Mouse (Mus musculus): ENCODE measurements around the gene Hspb1. TPM values are rescaled to one million over a fixed set of nuclear protein-coding genes. Genes with fewer than 3 reads are reported as not detected.

The Hspb1 gene
- 99.9 and 113 TPM in 2 replicates for polyA plus RNA-seq (2015; fragmentation: Nextera tagmentation; extraction: Ambion mirVana)

- Histone ChIP-seq H3K27me3 (ENCODE audit: insufficient read depth, low read length) (no peaks in the 10 kb centered on the region), H3K27ac (peak within 1 kb of the TSS; percentile 36; the same call in 1 of the 2 replicates), H3K4me2 (ENCODE audit: low read length) (peak within 1 kb of the TSS; percentile 65), H3K9ac (ENCODE audit: low read depth, low read length) (peak within 1 kb of the TSS; percentile 27), H3K4me3 (replicated peaks; ENCODE audit: low read depth, low read length) (peak within 1 kb of the TSS; percentile 38), H3K4me1 (replicated peaks; ENCODE audit: insufficient read depth, low read length) (0 out of 2 replicates have a peak, but pooled peaks cover 3% of the 10 kb centered on the region), H3K36me3 (ENCODE audit: insufficient read depth, low read length) (no peaks in the 10 kb centered on the region), H3K9me3 (replicated peaks; ENCODE audit: low read length) (no peaks in the 10 kb centered on the region)
- peak; percentile 80 for ATAC-seq (replicated peaks; ENCODE audit: low FRiP score, low read depth)
- WGBS, result under 1% methylated on average over 23 of the region's 24 CpGs
- DNase-seq (ENCODE audit: low spot score), result peak; percentile 92
- peak; percentile 14; the same call in 1 of the 2 replicates for TF ChIP-seq CTCF (IDR thresholded peaks at IDR 0.05; ENCODE audit: low read depth)
These were observed at the start of gene Hspb1 for GRCm38 (mm10) chr5:135887675-135888102. Gene Hspb1 (plus strand): TSS chr5:135887919.

GRCm38 (mm10) chr5:135841651-135842050 is 46.1 kb upstream of the Hspb1 start:
- Histone ChIP-seq H3K4me2 (ENCODE audit: low read length) (no peak overlapping the region), H3K4me1 (replicated peaks; ENCODE audit: insufficient read depth, low read length) (no peaks in the 10 kb centered on the region), H3K27ac (no peak overlapping the region), H3K9me3 (replicated peaks; ENCODE audit: low read length) (no peaks in the 10 kb centered on the region), H3K36me3 (ENCODE audit: insufficient read depth, low read length) (no peaks in the 10 kb centered on the region), H3K9ac (ENCODE audit: low read depth, low read length) (no peak overlapping the region), H3K4me3 (replicated peaks; ENCODE audit: low read depth, low read length) (no peak overlapping the region), H3K27me3 (ENCODE audit: insufficient read depth, low read length) (no peaks in the 10 kb centered on the region)
- 72% methylated on average over 6 of the region's 6 CpGs for WGBS
- no peak for DNase-seq (ENCODE audit: low spot score)
- ATAC-seq (replicated peaks; ENCODE audit: low FRiP score, low read depth), result no peak
- no peak for TF ChIP-seq CTCF (IDR thresholded peaks at IDR 0.05; ENCODE audit: low read depth)

- no peak for ATAC-seq (replicated peaks; ENCODE audit: low FRiP score, low read depth)
- peak; percentile 70 for DNase-seq (ENCODE audit: low spot score)
- WGBS, result 21% methylated on average over 5 of the region's 5 CpGs
These were observed 44.3 kb upstream of the Hspb1 start for GRCm38 (mm10) chr5:135843418-135843817.

GRCm38 (mm10) chr5:135845676-135846320 is 41.9 kb upstream of the Hspb1 start:
- 0 out of 2 replicates have a peak, but pooled peaks cover 5% of the 10 kb centered on the region for H3K27me3 ChIP-seq (ENCODE audit: insufficient read depth, low read length)
- 76% methylated on average over 13 of the region's 13 CpGs for WGBS
- ATAC-seq (replicated peaks; ENCODE audit: low FRiP score, low read depth), result no peak

More at GRCm38 (mm10) chr5:135843418-135843817, 44.3 kb upstream of the Hspb1 start:
- Histone ChIP-seq H3K9me3 (replicated peaks; ENCODE audit: low read length) (no peaks in the 10 kb centered on the region), H3K27ac (no peak overlapping the region), H3K9ac (ENCODE audit: low read depth, low read length) (no peak overlapping the region), H3K4me1 (replicated peaks; ENCODE audit: insufficient read depth, low read length) (no peaks in the 10 kb centered on the region), H3K27me3 (ENCODE audit: insufficient read depth, low read length) (no peaks in the 10 kb centered on the region), H3K4me3 (replicated peaks; ENCODE audit: low read depth, low read length) (no peak overlapping the region), H3K36me3 (ENCODE audit: insufficient read depth, low read length) (no peaks in the 10 kb centered on the region), H3K4me2 (ENCODE audit: low read length) (no peak overlapping the region)
- no peak for TF ChIP-seq CTCF (IDR thresholded peaks at IDR 0.05; ENCODE audit: low read depth)

GRCm38 (mm10) chr5:135847460-135847859 is 40.3 kb upstream of the Hspb1 start:
- H3K4me2 ChIP-seq (ENCODE audit: low read length), result no peak overlapping the region
- no peaks in the 10 kb centered on the region for H3K36me3 ChIP-seq (ENCODE audit: insufficient read depth, low read length)
- no peak for ATAC-seq (replicated peaks; ENCODE audit: low FRiP score, low read depth)
- no peak overlapping the region for H3K9ac ChIP-seq (ENCODE audit: low read depth, low read length)
- no peak overlapping the region for H3K4me3 ChIP-seq (replicated peaks; ENCODE audit: low read depth, low read length)
- TF ChIP-seq CTCF (IDR thresholded peaks at IDR 0.05; ENCODE audit: low read depth), result no peak; the same call in 1 of the 2 replicates
- 75% methylated on average over 4 of the region's 4 CpGs for WGBS
- H3K27ac ChIP-seq, result no peak overlapping the region
- no peaks in the 10 kb centered on the region for H3K9me3 ChIP-seq (replicated peaks; ENCODE audit: low read length)
- peaks cover 10% of the 10 kb centered on the region for H3K27me3 ChIP-seq (ENCODE audit: insufficient read depth, low read length)
- DNase-seq (ENCODE audit: low spot score), result no peak
- H3K4me1 ChIP-seq (replicated peaks; ENCODE audit: insufficient read depth, low read length), result no peaks in the 10 kb centered on the region

More at GRCm38 (mm10) chr5:135845676-135846320, 41.9 kb upstream of the Hspb1 start:
- no peak for TF ChIP-seq CTCF (IDR thresholded peaks at IDR 0.05; ENCODE audit: low read depth)
- Histone ChIP-seq H3K9ac (ENCODE audit: low read depth, low read length) (no peak overlapping the region), H3K27ac (no peak overlapping the region), H3K4me1 (replicated peaks; ENCODE audit: insufficient read depth, low read length) (no peaks in the 10 kb centered on the region), H3K9me3 (replicated peaks; ENCODE audit: low read length) (no peaks in the 10 kb centered on the region), H3K4me3 (replicated peaks; ENCODE audit: low read depth, low read length) (no peak overlapping the region), H3K36me3 (ENCODE audit: insufficient read depth, low read length) (no peaks in the 10 kb centered on the region), H3K4me2 (ENCODE audit: low read length) (no peak overlapping the region)
- DNase-seq (ENCODE audit: low spot score), result no peak

- ATAC-seq (replicated peaks; ENCODE audit: low FRiP score, low read depth) (no peak), DNase-seq (ENCODE audit: low spot score) (no peak)
- H3K36me3 ChIP-seq (ENCODE audit: insufficient read depth, low read length), result no peaks in the 10 kb centered on the region
- WGBS, result 77% methylated on average over 3 of the region's 3 CpGs
- H3K9me3 ChIP-seq (replicated peaks; ENCODE audit: low read length), result no peaks in the 10 kb centered on the region
- no peak overlapping the region for H3K4me2 ChIP-seq (ENCODE audit: low read length)
- H3K27ac ChIP-seq, result no peak overlapping the region
- H3K4me1 ChIP-seq (replicated peaks; ENCODE audit: insufficient read depth, low read length), result no peaks in the 10 kb centered on the region
- H3K4me3 ChIP-seq (replicated peaks; ENCODE audit: low read depth, low read length), result no peak overlapping the region
- H3K27me3 ChIP-seq (ENCODE audit: insufficient read depth, low read length), result peaks cover 14% of the 10 kb centered on the region
- TF ChIP-seq CTCF (IDR thresholded peaks at IDR 0.05; ENCODE audit: low read depth), result no peak
- H3K9ac ChIP-seq (ENCODE audit: low read depth, low read length), result no peak overlapping the region
These were observed 39.8 kb upstream of the Hspb1 start for GRCm38 (mm10) chr5:135847881-135848280.

Data from kidney, postnatal 0 days (tissue).